ENCODE assay signal across 13 mouse cellular contexts in the genomic region with DNA sequence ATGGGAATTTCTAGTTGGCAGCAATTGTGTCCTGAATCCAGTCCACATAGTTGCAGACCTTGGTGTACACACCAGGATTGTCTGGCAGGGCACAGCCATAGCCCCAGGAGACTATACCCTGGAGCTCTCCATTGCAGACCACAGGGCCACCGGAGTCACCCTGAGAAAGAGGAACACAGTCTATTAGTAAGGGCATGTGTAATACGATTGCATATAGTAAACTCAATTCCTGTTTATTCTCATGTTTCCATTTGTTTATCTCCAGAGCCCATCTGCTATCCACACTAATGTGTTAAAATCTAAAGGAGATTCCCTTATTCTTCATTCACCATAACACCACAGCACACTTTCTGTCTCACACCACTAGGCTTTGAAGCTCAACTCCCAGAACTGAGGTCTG. TPM values are rescaled to one million over a fixed set of nuclear protein-coding genes. Genes with fewer than 3 reads are reported as not detected.
"Had no signal": no experiment of that assay in that cellular context is flagged by ENCODE, and none has a peak within 500 bp of the region (broad histone marks: within the 10 kb centered on the region; RNA-seq: fewer than 3 reads in every experiment).

No protein-coding gene starts in this region.

RNA-seq across cellular contexts. Expression of gene Gm10334, which starts 3.7 kb away (rescaled TPM):
- total RNA-seq: common myeloid progenitor, adult 5-6 weeks; forebrain, postnatal 0 days; gastrocnemius, adult 18-20 months; gastrocnemius, adult 2 months; gastrocnemius, adult 8-10 months; gastrocnemius, postnatal 10 days; gastrocnemius, postnatal 14 days; gastrocnemius, postnatal 25 days; gastrocnemius, postnatal 36 days; gastrocnemius, postnatal 4 days; heart, adult 18-20 months; heart, adult 2 months; heart, adult 8-10 months had no signal

RNA-seq across cellular contexts. Expression of gene Prss1, which starts 16.5 kb away (rescaled TPM):
- total RNA-seq: common myeloid progenitor, adult 5-6 weeks; forebrain, postnatal 0 days; gastrocnemius, adult 18-20 months; gastrocnemius, adult 2 months; gastrocnemius, adult 8-10 months; gastrocnemius, postnatal 10 days; gastrocnemius, postnatal 14 days; gastrocnemius, postnatal 25 days; gastrocnemius, postnatal 36 days; gastrocnemius, postnatal 4 days; heart, adult 18-20 months; heart, adult 2 months; heart, adult 8-10 months had no signal

RNA-seq across cellular contexts. Expression of gene Gm5771, which starts 50.1 kb away (rescaled TPM):
- total RNA-seq: common myeloid progenitor, adult 5-6 weeks; forebrain, postnatal 0 days; gastrocnemius, adult 18-20 months; gastrocnemius, adult 2 months; gastrocnemius, adult 8-10 months; gastrocnemius, postnatal 10 days; gastrocnemius, postnatal 14 days; gastrocnemius, postnatal 25 days; gastrocnemius, postnatal 36 days; gastrocnemius, postnatal 4 days; heart, adult 18-20 months; heart, adult 2 months; heart, adult 8-10 months had no signal
